Mouse (Mus musculus): ENCODE results near the gene Hsd17b11.
"Not testable (repeated sequence)": the region's sequence is repeated elsewhere in the genome, so short reads cannot be mapped to it uniquely, and the experiment has no call there.

Hsd17b11 gene

GRCm38 (mm10) chr5:104035824-104036223 lies 14.1 kb upstream of the Hsd17b11 start:
- DNase-seq (ENCODE audit: low spot score): no peak

- DNase-seq (ENCODE audit: low spot score): no peak
Measured at GRCm38 (mm10) chr5:104035066-104035465, 13.3 kb upstream of the Hsd17b11 start.

DNA sequence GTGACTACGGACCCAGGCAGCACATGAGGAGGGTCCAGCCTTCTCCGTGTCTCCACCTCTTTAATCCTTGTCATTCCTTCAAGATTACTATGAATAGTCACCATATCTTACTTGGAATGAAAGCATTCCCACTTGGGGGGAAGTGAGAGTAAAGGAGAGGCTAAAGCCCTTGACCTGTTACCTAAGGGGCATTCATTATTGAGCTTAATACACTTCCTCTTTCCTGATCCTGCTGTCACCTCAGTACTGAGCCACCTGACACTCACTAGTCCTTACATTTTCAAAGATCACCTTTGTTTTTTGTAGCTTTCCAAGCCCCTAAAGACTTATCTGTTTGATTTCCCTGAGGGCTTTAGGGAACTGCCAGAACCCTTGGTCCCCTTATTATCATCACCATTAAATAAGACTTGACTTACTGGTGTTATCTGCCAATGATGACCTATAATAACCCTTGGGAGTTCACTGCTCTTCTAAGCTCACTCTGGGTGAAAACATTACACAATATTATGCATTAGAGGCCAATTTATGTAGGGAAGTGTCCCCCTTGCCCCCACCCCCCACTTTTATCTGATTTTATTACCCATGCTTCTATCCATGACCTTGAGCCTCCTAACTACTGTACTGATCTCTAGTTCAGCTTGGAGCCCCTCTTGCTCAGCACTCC lies 10.8 kb upstream of the Hsd17b11 start:
- DNase-seq (ENCODE audit: low spot score): no peak

DNA sequence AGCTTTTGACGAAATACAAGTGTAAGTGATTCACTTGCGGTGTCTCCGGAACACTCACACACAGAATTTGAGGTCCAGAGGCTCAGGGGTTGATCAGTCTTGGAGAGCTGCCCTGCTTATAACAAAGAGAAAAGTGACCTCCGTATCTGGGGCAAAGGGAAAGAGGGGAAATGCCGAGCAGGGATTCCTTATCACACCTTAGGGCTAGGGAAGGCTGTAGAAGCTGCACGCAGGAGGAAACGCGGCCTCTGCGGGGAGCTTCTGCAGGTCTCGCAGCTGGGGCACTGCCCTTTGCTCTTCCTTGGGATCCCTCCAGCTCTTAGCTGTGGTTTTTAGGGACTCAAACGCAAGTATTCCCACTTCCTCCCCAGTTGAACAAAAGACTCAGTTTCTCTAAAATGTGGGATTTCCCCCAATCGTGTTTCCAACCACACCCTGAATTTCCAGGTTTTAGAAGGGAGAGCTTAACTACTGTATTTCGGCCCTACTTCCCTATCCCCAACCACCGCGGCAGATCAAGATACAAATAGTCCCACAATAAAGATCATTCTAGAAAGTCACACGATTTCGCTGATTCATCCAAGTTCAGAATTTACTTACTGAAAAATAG lies 3.6 kb upstream of the Hsd17b11 start:
- no peak for DNase-seq (ENCODE audit: low spot score)

- no peak for DNase-seq (ENCODE audit: low spot score)
Measured at GRCm38 (mm10) chr5:104024762-104025161, 3.0 kb upstream of the Hsd17b11 start.

- DNase-seq (ENCODE audit: low spot score): not testable (repeated sequence)
Measured at GRCm38 (mm10) chr5:104024193-104024592, 2.5 kb upstream of the Hsd17b11 start.

DNA sequence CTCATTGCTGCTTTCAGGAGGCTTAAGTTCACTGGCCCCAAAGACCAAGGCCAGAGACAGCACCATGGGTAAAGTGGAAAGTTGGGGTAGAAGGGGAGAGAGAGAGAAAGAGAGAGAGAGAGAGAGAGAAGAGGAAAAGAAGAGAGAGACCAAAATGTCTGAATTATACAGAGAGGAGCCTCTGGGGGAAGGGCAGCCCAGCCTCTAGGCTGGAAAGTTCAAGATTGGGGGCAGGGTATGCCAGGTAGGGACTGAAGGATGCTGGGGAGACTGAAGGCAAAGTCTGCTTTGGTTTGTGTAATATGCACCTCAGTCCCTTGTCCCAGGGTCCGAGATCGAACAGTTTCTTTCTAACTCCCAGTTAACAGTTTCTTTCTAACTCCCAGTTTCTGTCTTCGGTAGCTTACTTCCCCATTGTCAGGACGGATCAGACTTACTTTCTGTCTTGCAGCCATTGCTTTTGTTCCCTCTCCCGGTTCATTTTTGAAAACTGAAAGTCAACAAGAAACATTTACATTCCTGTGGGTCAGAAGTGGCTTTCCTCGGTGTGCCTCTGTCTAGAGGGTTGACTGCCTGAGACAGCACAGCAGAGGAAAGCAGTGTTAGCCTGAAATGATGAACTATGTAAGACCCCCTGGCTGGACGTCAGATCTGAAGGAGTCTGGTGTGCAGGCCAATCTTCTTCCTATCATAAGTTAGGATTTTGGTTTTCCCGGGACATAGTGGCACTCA lies 1.7 kb upstream of the Hsd17b11 start:
- no peak for DNase-seq (ENCODE audit: low spot score)

DNA sequence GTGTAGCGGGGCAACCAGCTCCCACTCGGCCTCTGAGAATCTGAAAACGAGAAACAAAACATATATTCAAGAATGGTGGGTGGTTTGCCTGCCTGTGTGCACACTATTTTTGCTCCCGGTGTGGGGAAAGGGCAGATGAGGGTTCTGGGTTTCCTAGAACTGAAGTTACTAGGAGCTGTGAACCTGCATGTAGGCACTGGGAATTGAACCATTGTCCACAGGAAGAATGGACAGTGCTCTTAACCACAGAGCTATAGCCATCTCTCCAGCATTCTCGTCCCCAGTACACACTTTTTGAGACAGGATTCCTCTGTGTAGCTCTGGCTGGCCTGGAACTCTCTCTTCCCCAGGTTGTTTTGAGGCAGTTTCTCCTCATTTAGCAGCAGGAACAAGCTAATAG lies 839 bp upstream of the Hsd17b11 start:
- DNase-seq (ENCODE audit: low spot score): no peak

GRCm38 (mm10) chr5:104011419-104011818 lies 10.3 kb downstream of the Hsd17b11 start:
- no peak for DNase-seq (ENCODE audit: low spot score)

DNA sequence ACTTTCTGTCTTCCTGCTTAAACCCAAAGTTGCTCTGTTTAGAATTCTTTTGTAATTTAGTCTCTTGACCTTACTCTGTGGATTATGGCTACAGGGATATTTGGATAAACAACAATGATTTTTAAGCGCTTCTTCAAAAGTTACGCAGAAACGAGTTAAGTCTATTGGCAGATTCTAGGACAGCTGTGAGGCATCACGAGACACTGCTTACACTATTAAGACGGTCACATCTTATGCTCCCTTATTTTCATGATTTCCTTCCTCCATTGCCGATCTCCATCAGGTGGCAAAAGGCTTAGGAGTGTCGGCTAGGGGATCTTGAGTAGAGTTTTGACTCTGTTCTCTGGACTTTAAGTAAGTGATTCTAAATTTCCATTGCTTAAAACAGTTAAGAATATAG lies 11.5 kb downstream of the Hsd17b11 start:
- DNase-seq (ENCODE audit: low spot score): no peak

DNA sequence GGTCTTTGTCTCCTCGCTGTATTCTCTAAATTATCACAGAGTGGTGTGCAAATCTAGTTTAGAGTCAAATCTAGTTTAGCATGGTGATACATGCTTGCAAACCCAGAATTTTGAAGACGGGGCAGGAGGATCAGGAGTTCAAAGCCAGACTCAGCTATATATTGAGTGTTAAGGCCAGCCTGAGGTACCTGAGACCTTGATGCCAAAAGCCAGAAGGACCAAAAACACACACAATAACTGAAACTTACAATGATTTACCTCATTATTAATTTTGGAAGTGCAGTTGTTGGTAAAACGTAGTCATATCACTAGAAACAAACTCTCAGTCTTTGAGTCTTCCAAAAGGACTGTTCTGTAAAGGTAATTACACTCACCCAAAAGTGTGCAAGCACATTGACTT lies 12.3 kb downstream of the Hsd17b11 start:
- no peak for DNase-seq (ENCODE audit: low spot score)

DNA sequence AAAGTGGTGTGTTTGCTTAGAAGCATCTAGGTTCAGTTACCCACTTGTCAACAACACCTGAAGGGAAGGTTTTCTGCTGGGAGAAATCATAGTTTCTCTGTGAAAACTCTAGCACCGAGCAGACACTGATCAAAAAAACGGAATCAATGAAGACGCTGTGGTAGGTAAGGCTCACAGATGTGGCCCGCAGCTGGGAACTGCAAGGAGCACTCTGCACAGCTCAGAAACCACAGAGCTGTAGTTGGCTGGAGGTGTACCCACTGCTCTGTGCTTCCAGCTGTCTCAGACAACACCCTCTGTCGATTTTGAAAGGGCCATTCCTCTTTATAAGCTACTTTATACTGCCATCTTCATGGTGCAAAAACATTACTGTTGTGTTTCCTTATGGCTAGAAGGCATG lies 13.9 kb downstream of the Hsd17b11 start:
- no peak for DNase-seq (ENCODE audit: low spot score)

- DNase-seq (ENCODE audit: low spot score): no peak
Measured at GRCm38 (mm10) chr5:104006811-104007210, 14.9 kb downstream of the Hsd17b11 start.

DNA sequence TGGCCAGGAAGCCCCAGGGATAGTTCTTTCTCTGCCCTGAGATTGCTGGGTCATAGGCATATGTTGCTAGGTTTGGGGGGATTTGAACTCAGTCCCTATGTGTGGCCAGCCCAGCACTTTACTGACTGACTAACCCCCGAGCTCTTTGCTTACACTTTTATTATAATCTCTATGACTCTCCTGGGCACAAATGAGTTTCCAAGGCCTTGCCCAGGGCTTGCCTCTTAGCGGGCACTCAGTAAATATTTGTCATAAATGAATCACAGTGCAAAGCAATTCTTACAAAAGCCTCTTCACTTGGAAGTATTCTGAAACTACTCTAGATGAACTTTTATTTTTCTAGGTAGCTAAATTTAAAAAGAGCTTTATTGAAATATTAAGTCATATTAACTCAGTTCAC lies 17.8 kb downstream of the Hsd17b11 start:
- DNase-seq (ENCODE audit: low spot score): no peak

DNA sequence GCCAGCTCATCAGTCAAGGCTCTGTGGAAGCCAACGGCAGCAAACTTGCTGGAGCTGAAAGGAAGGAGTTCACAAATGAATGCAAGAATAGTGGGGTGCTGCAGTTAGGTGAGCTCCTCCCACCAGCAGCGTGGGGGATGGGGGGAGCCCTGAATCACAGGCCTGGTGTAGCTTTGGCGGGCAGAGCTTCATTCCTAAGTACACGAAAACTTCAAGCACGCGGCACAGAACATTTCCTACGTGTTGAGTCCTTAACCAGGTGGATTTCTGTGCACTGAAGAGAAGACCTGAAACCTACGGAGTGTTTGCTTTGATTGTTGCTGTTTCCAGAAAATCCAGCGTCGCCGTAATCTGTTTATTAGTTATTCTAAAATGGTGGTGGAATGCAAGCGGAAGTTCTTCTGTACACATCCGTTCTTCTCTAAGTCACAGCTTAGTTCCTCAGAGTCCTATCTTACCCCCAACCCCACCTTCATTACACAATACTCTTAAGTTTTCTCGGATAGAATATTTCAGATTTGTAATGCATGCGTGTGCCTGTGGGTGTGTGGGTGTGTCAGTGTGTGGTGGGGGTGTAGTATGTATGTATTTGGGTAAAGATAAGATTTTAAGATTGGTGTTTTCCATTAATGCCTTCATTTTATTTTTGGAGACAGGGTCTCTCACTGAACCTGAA lies 18.3 kb downstream of the Hsd17b11 start:
- no peak for DNase-seq (ENCODE audit: low spot score)

DNA sequence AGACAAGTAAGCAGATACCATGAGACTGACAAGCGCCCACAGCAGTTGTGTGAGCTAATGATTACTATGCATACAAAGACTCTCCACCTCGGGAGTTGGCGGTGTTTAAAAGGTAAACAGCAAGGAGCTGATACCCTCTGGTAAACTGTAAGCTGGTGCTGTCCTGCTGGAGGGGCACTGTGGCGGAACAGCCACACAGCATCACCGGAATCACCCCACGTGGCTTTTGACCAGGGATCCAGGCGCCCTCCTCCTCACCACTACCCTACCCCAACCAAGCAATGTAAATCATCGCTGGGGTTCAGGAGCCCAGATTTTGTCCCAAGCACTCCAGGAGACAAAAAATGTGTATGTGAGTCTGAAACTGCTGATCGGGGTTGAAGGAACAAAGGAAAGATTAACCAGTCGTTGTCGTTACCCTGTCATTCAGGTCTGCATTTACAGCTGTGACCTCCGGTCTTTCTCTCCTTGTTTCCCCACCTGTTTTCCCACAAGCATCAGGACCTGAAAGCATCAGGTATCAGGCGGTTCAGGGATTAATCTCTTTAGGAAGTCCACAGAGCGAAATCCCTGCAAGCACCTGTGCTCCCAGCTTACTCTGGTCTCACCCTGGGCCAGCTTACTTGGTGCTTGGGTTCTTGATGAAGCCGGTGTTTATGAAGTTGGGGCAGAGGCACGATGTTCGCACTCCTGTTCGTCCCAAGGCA lies 19.0 kb downstream of the Hsd17b11 start:
- DNase-seq (ENCODE audit: low spot score): no peak

GRCm38 (mm10) chr5:103999738-104000137 lies 22.0 kb downstream of the Hsd17b11 start:
- peak; percentile 83 for DNase-seq (ENCODE audit: low spot score)

- DNase-seq (ENCODE audit: low spot score): peak; percentile 26
Measured at GRCm38 (mm10) chr5:103998739-103999138, 23.0 kb downstream of the Hsd17b11 start.

DNA sequence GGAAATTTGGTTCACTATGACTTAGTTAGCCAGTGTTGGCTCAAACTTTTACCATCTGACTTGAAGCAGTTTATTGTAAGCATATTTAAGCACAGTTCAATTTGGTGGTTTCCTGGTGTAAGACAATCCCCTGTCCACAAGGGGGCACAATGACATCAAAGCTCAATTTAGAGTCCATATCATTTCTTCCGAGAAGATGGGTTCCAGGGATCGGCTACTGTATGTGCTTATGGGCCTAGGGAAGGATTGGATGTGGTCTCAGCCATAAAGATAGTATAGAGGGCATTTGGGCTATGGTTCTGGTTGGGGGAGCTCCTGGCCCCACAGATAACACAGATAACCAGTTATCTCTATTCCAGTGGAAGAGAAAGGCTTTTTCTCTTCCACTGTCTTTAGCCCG lies 26.5 kb downstream of the Hsd17b11 start:
- peak; percentile 28 for DNase-seq (ENCODE audit: low spot score)

GRCm38 (mm10) chr5:103994669-103995068 lies 27.1 kb downstream of the Hsd17b11 start:
- no peak for DNase-seq (ENCODE audit: low spot score)

- DNase-seq (ENCODE audit: low spot score): no peak
Measured at GRCm38 (mm10) chr5:103993601-103994000, 28.1 kb downstream of the Hsd17b11 start.

DNA sequence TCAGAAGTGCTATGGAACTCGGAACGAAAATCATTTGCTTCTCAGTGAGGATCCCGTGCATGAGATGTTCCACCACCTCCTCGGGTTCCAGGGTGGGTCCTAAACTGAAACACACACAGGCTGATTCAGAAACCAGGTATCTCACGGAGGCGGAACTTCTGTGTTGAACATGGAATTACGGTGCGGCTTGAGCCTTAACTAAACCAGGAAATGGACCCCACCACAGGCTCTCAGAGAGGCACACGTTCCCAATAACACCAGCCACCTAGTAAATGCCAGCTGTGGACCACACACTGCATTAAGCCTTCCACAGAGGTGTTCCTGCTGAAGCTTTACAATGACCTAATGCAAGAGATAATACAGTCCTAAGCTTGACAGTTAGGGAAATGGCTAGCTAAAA lies 28.9 kb downstream of the Hsd17b11 start:
- no peak for DNase-seq (ENCODE audit: low spot score)
